Mouse (Mus musculus): Measurements from ENCODE around the gene Lpar3. TPM values are rescaled to one million over a fixed set of nuclear protein-coding genes. Genes with fewer than 3 reads are reported as not detected.
A peak's percentile ranks its signal among the peaks of the same experiment; 100 is the strongest.
"Not testable (repeated sequence)": the region's sequence is repeated elsewhere in the genome, so short reads cannot be mapped to it uniquely, and the experiment has no call there.

The Lpar3 gene
- total RNA-seq, 2 experiments from 2014 or later: 0.15 to 0.69 TPM

GRCm38 (mm10) chr3:146209759-146210158, 11.0 kb upstream of the Lpar3 start:
- not testable (repeated sequence) for DNase-seq

- DNase-seq: no peak
These were observed 9.5 kb upstream of the Lpar3 start for GRCm38 (mm10) chr3:146211141-146211747.

GRCm38 (mm10) chr3:146211964-146212363, 8.8 kb upstream of the Lpar3 start:
- DNase-seq: no peak

- DNase-seq: no peak
These were observed 7.4 kb upstream of the Lpar3 start for GRCm38 (mm10) chr3:146213336-146213735.

- no peak for DNase-seq
These were observed 4.2 kb upstream of the Lpar3 start for GRCm38 (mm10) chr3:146216561-146216960.

GRCm38 (mm10) chr3:146224271-146224670, 3.5 kb downstream of the Lpar3 start:
- DNase-seq: no peak

- DNase-seq: peak; percentile 52
These were observed 4.4 kb downstream of the Lpar3 start for GRCm38 (mm10) chr3:146225061-146225761.

- no peak for DNase-seq
These were observed 6.7 kb downstream of the Lpar3 start for GRCm38 (mm10) chr3:146227427-146227826.

- no peak for DNase-seq
These were observed 8.0 kb downstream of the Lpar3 start for GRCm38 (mm10) chr3:146228559-146229310.

GRCm38 (mm10) chr3:146232708-146233107, 11.9 kb downstream of the Lpar3 start:
- no peak for DNase-seq

- DNase-seq: no peak
These were observed 13.0 kb downstream of the Lpar3 start for GRCm38 (mm10) chr3:146233741-146234140.

GRCm38 (mm10) chr3:146234530-146234929, 13.8 kb downstream of the Lpar3 start:
- DNase-seq: no peak

GRCm38 (mm10) chr3:146236280-146236679, 15.5 kb downstream of the Lpar3 start:
- DNase-seq: no peak

- no peak for DNase-seq
These were observed 16.9 kb downstream of the Lpar3 start for GRCm38 (mm10) chr3:146237676-146238075.

- DNase-seq: no peak
These were observed 23.9 kb downstream of the Lpar3 start for GRCm38 (mm10) chr3:146244630-146245029.

- DNase-seq: no peak
These were observed 25.8 kb downstream of the Lpar3 start for GRCm38 (mm10) chr3:146246557-146246956.

- DNase-seq: no peak
These were observed 26.2 kb downstream of the Lpar3 start for GRCm38 (mm10) chr3:146246992-146247391.

GRCm38 (mm10) chr3:146249895-146250294, 29.1 kb downstream of the Lpar3 start:
- no peak for DNase-seq

GRCm38 (mm10) chr3:146251771-146252170, 31.0 kb downstream of the Lpar3 start:
- peak; percentile 29 for DNase-seq

GRCm38 (mm10) chr3:146253736-146254320, 33.1 kb downstream of the Lpar3 start:
- no peak for DNase-seq

- no peak for DNase-seq
These were observed 34.4 kb downstream of the Lpar3 start for GRCm38 (mm10) chr3:146255123-146255522.

GRCm38 (mm10) chr3:146257483-146258122, 36.8 kb downstream of the Lpar3 start:
- no peak for DNase-seq

All from adrenal gland, postnatal 10 days (tissue).